Mouse (Mus musculus): ENCODE results near the gene Sult1b1.
"Not testable (repeated sequence)": the region's sequence is repeated elsewhere in the genome, so short reads cannot be mapped to it uniquely, and the experiment has no call there.

Gene Sult1b1

DNA sequence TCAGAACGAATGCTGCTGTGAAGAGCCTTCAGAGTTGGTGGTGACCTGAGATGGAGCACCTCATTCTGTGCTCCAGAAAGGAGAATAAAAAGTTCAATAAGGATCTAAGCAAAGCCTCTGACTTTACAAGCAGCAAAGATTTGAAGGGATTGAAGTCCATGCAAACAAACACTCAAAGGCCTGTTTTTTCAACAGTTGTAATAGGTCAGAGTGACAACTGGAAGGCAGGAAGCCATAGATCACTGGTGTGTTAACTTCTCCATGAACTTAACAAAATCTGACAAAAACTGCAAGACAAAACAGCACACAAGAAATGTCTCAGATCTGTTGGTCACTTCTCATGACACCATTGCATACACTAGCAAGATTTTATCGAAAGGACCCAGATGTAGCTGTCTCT, at the start of gene Sult1b1:
Gene Sult1b1 (minus strand): TSS at position 85 of the 400 bp plus-strand sequence.
- no peak for DNase-seq (ENCODE audit: low read depth, low spot score)

DNA sequence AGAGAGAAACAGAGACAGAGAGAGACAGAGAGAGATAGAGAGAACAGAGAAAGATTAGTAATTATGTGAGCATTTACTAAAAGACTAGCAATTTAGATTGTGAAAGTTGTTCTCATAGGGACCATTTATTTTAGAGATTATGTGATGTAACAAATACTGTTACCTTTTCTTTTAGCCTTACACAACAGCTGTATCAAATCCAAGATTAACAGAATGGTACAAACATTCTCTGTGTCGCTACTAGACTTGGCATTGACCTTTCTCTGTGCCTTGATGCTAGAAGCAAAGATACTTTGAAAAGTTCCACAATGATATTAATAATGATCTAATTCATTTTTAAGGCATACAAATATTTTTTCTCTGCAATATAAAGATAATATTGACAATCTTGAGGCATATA, 42.4 kb upstream of the Sult1b1 start:
- DNase-seq (ENCODE audit: low read depth, low spot score): no peak

DNA sequence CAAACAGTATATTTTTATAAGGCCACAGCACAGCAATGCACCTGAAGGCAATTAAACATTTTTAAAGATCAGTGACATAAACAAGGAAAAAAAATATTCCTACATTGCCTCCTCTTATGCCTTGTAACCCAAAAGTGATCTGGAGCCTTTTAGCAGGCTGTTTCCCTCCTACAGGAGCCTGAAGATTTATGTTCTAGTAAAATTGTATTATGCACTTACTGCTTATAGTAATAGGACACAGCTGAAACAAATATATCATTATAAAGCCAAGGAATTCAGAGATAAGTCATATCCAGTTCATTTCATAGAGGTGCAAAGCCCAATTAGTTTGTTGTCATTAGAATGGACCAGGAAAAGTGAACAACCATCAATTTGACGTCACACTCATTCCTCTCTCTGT, 36.2 kb upstream of the Sult1b1 start:
- no peak for DNase-seq (ENCODE audit: low read depth, low spot score)

DNA sequence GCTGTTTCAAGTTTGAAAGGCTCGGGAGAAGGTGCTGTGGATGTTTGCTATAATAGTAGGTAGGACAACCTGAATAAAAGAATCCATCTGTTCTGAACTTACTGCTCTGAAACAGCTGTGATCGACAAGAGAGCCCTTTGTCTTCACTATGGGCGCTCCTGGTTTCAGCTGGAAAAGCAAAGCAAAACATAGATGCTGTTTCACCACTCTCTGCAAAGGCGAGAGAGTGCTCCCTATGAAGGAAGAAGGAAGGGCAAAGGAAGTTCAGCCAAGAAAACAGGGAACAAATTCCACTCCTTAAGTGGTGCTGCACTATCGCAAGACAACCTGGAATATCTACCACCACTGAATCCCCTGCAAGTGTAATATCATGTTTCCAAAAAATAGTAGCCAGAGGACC, 35.5 kb upstream of the Sult1b1 start:
- no peak for DNase-seq (ENCODE audit: low read depth, low spot score)

DNA sequence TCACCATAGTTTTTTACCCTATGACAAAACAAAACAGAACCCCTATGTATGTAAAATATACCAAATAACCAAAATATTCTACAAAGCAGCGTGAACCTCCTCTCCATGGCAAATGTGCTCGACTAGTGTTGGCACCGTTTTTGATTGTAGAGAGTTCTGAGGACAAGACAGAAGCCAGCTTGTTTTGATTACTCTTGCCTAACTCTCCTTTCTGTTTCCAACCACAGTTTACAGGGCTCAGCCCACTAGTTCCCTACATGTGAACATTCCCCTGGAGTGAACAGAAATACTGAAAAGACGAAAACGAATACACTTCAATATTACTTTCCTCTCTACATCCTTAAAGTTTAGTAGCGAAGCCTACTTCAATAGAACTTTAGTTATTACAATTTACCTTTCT, 34.8 kb upstream of the Sult1b1 start:
- DNase-seq (ENCODE audit: low read depth, low spot score): no peak

DNA sequence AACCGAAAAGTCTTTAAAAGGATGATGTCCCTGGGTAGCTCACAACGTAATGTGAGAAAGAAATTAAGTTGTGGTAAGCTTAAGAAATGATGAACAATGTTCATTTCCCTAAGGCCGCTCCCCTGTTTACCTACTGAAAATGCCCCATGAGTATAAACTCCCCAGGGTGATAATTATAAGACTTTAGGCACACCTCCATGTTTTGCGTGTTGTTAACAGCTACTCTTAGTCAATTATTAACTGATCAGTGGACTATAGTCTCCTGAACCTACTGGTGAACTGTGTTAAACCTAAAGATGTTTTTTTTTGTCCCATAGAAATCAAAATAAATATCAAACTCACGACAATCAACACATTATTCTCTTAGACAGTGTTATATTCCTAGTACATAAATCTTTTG, 30.9 kb upstream of the Sult1b1 start, which contains the start of gene Sult1d1:
Gene Sult1d1 (minus strand): TSS at position 183 of the 400 bp plus-strand sequence.
- DNase-seq (ENCODE audit: low read depth, low spot score): no peak

DNA sequence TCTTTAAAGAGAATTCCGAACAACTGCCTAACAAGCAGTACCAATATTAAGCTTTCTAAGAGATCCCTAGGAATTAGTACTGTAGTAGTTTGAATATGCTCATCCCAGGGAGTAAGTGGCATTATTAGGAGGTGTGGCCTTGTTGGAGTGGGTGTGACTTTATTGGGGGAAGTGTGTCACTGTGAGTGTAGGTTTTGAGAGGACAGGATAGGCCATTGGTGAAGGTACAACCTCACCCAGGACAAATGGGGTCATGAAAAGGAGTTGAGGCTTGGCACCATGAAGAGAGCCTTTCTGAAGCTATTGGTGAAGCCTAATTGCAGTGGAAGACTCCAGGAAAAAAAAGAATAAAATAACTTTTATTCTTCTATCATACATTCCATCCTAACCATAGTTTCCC, 29.3 kb upstream of the Sult1b1 start:
- DNase-seq (ENCODE audit: low read depth, low spot score): no peak

DNA sequence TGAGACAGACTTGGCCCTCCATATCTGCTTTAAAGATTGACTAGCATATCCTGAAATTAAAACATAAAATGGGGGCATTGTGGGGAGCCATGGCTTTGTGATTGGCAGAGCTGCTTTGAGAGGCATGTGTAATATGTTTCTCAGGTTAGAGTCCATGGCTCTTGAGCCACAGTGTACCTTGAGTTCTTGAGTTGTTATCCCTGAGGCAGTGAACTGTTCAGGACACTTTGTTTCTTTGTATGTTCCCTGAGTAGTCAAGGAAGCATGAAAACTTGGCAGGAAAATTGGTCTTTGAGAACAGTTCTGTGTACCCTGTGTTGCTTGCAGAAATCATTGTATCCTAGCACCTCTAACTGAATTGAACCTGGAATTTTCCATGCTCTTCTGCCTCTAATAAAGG, 25.0 kb upstream of the Sult1b1 start:
- DNase-seq (ENCODE audit: low read depth, low spot score): no peak

DNA sequence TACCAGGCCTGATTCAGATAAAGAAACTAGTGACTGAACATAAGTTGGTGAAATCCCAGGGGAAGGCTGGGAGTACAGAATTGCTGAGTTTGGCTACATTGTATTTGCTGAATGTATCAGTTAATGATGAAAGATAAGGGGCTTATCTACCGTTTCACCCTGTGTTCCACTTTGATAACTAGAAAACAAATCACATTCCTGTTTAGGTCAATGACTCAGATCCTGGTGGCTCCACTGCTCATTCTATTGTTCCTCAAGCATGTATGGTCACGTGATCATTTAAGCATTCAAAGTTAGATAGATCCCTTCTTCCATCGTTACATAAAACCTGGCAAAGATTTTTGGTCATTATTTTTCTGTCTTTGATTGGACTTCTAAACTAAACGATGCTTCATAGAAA, 24.5 kb upstream of the Sult1b1 start:
- no peak for DNase-seq (ENCODE audit: low read depth, low spot score)

DNA sequence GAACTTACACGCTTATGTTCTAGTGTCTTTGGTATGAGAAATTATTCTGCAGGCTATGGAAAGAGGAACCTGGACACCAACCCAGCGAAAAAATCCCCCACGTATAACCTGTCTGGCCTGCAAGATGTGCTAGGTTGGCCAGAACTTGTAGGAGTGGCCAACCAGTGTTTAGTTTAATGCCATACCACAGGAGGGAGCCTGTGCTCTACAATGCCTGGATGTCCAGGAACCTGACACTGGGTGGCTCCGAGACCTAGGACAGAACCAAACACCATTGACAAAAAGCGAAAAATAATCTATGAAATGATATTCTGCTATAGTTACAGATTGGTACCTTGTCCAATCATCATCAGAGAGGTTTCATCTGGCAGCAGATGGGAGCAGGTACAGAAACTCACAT, 22.1 kb upstream of the Sult1b1 start:
- no peak for DNase-seq (ENCODE audit: low read depth, low spot score)

DNA sequence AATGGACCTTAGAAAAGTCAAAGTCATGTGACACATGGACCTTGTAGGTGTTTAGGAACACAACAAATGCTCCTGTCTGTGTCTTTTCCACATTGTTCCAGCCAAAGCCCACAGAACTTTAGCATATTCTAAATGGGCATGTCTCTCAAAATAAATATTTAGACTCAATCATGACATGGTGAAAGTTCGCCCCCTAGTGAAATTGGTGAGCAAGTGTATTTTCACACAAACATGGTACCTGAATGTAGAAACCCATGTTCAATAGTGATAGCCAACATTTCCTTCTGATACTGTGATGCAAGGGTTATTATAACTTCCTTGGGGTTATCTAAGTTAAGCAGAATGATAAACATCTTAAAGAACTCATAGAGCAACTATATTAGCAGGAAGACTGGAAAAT, 12.9 kb upstream of the Sult1b1 start:
- no peak for DNase-seq (ENCODE audit: low read depth, low spot score)

DNA sequence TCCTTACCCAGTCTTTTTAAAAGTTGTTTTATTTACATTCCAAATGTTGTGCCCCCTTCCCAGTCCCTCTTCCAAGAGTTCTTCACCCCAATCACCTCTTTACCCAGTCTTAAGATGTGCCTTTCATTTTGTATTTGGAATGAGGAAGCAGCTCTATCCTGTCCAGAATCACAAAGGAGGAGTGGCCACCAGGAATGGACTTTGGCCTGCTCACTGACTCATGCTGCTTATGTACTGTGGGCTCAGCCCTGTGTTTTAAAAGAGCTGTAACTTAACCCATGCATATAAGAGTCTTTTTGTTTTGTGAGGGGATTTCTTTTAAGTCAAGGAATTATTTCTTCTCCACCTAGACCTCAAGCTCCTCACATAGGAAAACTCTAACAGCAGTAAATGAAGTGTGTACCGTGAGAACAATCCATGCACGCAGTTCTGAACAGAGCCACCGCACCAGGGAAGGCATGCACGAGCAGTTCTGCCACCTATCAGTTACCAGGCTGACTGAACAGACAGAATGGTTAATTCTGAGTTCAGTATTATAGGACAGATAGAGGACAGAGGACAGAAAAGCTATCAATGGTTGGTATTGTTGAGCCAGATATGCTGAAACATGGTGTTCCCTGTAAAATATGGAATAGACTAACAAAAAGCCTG, 1.9 kb downstream of the Sult1b1 start:
- no peak for DNase-seq (ENCODE audit: low read depth, low spot score)

DNA sequence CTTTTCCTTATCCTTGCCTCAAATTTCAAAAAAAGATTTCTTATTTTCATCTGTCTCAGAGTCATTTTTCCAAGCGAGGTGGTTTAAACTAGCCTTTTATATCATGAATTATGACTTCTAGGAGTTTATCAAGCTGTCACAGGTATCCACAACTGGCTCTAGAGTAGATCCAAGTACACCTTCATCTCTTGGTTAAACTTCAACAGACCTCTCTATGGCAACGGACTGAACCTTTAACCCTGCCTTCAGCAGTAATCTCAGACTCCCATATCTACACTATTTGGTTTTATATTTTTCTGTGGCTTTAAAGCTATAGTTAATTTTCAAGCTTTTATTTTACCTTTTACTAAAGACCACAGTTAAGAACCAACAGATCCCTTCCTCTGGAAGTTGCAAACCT, 5.7 kb downstream of the Sult1b1 start:
- no peak for DNase-seq (ENCODE audit: low read depth, low spot score)

DNA sequence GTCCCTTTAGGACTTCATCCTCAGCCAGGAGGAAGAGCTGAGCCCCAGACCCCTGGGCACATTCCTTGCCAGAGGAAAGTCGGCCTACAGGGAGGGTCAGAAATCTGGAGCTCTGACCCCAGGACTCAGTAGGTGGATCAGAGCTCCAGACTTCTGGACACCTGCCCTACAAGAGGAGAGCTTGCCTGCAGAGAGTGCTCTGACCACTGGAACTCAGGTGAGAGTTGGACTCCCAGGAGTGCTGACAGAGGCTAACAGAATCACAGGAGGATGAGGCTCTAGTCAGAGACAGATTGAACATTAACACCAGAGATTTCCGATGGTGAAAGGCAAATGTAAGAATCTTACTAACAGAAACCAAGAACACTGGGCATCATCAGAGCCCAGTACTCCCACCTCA, 14.4 kb downstream of the Sult1b1 start:
- DNase-seq (ENCODE audit: low read depth, low spot score): not testable (repeated sequence)

DNA sequence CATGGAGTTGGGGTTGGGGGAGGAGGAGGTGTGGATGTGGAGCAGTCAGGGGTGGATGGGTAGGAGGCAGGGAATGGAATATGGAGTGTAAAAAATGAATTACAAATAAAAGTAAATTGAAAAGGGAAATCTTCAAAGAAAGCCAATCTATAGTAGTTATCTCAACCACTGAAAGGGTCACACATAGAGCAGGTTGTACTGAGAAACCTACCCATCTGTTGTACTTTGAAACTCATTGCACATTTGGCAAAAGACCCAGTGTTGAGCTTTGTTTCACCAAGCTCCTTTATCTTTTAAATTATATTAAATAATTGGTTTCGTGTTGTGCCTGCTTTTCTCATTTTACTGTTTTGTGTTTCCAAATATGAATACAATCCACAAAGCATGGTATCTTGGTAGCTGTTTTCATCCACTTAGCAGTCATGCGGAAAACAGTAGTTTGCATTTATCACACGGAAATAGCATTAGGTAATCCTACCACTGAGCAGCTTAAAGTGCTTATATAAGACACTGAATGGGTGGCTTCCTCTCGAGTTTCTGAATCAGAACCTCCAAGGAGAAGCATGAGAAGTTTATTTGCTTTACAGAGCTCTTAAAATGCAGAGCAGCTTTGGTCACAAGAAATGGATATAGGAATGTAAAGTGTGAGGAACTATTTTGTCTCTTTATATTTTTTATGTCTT, 32.1 kb downstream of the Sult1b1 start:
- DNase-seq (ENCODE audit: low read depth, low spot score): no peak

DNA sequence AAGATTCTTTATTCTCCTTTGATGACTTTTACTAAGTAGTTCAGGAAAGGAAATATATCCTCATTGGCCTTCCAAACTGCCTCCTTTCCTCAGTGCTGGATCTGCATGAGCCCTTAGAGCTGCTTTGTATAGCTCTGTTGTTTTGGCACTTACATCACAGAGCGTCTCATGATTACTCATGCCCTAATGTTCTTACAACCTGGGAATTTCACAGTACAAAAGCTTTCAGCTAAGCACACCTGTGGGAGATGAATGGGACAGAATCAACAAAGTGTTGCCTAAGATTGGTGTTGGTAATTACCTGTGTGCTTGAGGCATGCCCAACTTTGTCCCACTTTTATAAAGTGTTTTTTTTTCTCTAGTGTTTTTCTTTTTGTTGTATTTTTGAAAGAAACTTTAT, 35.3 kb downstream of the Sult1b1 start:
- no peak for DNase-seq (ENCODE audit: low read depth, low spot score)

DNA sequence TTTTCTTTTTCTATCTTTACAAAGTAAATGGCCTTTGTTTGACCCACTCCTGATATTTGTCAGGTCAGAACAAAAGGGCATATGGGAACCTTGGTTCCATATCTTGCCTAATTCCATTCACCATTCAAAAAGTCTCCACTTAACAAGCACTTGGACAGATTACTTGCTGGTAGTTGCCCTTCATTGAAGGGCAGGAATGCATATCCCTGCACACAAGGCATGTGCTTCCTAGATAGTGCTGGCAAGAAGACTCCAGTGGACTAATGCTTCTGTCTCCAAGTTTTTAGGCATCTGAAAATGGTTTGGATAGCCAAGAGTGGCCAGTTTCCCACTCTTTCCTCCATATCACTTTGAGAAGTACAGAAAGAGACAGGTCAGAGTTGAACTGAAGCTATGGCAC, 38.7 kb downstream of the Sult1b1 start:
- no peak for DNase-seq (ENCODE audit: low read depth, low spot score)

DNA sequence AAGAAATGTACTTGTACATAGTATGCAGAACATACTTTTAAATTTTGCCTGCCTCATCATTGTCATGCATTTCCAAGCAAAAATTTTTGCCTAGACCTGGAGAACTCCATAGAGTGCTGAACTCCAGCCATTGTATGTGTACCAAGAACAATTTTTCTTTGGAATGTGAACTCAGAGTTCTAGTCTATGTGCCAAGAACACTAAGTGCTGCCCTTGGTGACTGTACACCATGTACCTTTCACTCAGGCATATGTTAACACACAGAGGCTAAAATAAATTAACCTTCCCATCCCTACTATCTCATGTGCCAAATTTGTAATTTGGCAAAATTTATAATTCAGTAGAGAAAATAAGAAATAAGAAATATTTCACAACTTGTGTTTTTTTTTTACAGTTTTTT, 39.1 kb downstream of the Sult1b1 start:
- no peak for DNase-seq (ENCODE audit: low read depth, low spot score)

DNA sequence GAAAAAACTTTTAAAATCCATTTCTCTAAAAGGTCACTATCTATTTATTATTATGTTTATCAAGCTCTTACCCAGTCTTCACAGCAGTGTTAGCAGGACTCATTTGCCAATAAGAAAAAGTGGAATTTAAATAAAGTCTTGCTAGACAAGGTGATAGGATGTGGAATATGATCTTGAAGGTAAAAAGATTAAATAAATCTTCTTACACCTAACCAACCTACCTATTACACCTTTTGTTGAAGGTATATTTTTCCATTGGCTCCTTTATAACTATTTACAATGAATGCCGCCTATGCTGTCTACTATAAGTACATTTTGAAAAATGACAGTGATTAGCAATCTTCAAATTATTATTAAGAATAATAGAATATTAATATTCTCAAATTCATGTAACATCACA, 47.2 kb downstream of the Sult1b1 start, which contains the start of gene Ugt2a1:
Gene Ugt2a1 (minus strand): TSS at position 101 of the 400 bp plus-strand sequence.
- DNase-seq (ENCODE audit: low read depth, low spot score): no peak

DNA sequence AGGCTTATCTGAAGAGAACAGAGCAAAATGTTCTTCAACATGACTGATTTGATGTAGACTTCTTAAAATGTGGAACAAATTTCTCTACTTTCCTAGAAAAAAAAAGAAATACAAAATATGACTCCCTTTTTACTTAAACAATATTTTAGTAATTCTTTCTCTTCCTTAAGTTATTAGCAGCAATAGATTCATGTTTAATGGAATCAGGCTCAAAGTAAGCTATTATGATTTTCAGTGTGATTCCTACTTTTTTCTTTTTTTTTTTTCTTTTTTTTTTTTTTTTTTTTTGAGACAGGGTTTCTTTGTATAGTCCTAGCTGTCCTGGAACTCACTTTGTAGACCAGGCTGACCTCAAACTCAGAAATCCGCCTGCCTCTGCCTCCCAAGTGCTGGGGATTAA, 51.3 kb downstream of the Sult1b1 start, which contains the start of gene Gm43638:
Gene Gm43638 (minus strand): TSS at position 101 of the 400 bp plus-strand sequence.
- DNase-seq (ENCODE audit: low read depth, low spot score): not testable (repeated sequence)

DNA sequence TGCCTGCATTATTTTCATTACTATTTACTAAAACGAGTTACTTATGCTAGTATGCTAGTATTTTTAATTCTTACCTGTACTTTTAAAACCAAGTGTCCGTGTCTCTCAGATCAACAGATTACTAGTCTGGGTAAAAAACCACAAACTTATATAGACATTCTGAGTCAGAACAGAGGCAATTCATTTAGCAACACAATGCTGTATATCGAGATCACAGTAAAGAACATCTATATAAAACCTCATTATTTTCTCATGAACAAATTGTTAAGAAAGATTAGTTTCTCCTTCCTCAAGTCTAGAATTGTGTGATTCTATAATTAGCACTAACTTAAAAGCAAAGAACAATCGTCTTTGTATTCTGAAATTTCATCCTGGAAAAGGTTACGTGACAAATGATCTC, 55.8 kb downstream of the Sult1b1 start, which contains the start of gene Ugt2a2:
Gene Ugt2a2 (minus strand): TSS at position 101 of the 400 bp plus-strand sequence.
- no peak for DNase-seq (ENCODE audit: low read depth, low spot score)

All from c-Kit-negative CD71-positive TER-119-positive erythroid progenitor cells, embryonic 14.5 days (primary cell).